Mouse (Mus musculus) spleen, embryonic (tissue): ENCODE data around the gene Ankrd12.
"Not testable (repeated sequence)": the region's sequence is repeated elsewhere in the genome, so short reads cannot be mapped to it uniquely, and the experiment has no call there.

Experiments used
- CTCF ChIA-PET: fragments of 350-600 bp; sonication (Branson Sonifier 250); formaldehyde crosslinking; loops from one replicate; lab custom pipeline; 2022; lab: Charles Lee

Ankrd12 gene

DNA sequence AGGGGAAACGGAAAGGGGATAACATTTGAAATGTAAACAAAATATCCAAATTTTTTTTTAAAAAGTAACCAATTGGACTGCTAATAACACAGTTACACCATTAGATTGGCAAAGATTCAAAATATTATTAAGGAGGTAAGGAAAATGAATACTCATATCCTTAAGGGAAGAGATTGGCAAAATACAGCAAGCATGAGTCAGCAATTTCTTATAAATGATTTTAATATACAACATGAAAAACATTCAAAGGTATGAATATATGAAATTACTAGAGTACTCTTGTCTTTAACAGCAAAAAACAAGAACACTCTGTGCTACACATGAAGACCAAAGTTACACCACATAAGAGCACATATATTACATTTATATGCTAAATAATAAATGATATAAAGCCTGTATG is 8.1 kb upstream of the Ankrd12 start:
- CTCF ChIA-PET: no interaction called here

DNA sequence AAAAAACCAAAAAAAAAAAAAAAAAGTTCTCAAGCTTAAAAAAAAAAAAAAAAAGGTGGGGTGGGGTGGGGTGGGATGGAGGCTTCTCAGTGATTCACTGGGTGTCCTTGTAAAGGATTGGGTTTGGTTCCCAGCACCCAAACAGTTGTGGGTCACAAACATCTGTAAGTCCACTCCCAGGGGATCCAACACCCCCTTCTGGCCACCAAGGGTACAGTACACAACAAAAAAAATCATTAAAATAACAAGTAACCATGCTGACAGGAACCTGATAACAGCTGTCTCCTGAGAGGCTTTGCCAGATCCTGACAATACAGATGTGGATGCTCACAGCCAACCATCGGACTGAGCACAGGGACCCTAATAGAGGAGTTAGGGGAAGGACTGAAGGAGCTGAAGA is 7.6 kb upstream of the Ankrd12 start:
- CTCF ChIA-PET: no interaction called here

DNA sequence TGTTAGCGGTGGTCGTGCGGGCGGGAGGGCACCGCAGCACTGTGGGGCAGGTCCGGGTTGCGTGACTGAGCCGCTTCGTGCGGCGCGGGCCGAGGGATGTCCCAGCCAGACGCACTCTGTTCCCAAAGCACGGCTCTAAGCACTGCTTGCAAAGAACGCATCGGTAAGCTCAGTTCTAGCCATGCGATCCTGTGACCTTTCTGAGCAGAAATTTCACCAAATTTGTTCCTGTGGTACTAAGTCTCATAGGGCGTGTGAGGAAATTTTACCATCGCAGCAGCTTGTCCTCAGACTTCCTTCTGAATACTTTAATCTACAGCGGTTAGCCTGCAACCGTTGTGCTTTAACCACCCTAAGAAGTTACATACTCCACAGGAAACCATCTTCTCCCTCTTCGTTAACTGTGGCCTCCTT is 555 bp upstream of the Ankrd12 start:
- CTCF ChIA-PET: no interaction called here

DNA sequence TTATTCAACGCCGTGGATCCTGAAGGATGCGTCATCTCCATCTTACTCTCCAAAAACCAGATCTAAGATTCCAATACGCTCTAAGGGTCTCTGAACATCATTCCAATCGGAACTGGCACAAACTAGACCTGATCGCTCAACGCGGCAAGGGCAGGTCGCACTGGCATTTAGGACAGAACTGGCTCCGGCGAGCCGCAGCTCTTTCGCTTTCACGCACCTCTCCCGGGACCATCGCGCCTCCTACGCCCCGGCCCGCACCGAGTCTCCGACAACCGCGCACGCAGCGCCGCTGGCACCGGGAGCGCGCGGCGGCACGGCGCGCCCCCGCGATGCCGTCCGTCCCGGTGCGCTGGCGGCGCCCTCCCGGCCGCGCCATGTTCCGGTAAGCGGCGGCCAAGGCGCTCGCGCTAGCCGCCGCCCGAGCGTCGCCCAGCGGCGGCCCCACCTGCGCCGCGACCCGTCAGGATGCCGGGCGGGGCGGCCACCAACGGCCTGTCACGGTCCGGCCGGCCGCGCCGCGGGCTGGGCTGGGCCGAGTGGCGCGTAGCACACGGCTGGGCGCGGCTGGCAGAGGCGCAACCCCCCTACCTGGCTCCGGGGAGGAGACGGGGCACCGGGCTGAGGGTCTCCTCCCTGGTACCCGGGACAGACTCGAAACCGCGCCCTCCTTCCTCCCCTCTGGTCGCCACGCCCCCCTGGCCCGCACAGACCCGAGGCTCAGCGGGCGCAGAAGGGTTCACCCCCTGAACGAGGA is 538 bp downstream of the Ankrd12 start:
- CTCF ChIA-PET: interaction anchor here (0.6 kb wide), 2 partner anchors 18 to 145 kb away, joined by 3 to 7 read pairs; no protein-coding TSS in a partner anchor

DNA sequence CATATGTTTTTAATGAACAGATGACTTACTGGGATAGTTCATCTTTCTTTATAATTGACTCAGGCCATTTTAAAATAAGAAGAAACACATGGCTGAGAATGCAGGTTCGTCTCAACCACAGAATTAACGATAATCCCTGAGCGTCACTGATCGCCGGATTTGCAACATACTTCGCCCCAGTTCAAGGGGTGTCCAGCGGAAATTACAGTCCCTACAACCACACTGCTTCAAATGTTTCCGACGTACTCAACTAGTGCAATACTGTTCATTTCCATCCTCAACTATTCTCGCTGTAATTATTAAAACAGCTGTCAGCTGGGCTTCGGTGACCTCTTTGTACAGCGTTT is 1.1 kb downstream of the Ankrd12 start:
- CTCF ChIA-PET: interaction anchor here (0.6 kb wide), 1 partner anchor 17 kb away, joined by 3 read pairs; no protein-coding TSS in a partner anchor

DNA sequence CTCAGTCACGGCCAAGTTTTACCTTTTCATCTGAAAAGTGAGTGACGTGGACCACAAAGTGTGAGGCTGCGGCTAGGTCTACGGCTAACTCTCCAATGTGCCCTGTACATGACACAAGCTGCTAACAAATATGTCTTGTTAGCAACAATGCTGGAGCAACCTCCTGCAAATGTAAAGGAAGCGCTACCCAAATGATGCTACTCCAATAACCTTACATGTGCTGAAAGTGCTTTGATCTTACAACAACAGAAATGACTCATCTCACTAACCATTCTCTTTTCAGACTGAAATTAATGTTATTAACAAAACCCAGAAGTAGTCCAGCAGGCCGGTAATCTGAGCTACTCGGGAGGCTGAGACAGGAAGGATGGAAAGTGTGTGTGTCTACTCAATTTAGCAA is 2.9 kb downstream of the Ankrd12 start:
- CTCF ChIA-PET: no interaction called here

DNA sequence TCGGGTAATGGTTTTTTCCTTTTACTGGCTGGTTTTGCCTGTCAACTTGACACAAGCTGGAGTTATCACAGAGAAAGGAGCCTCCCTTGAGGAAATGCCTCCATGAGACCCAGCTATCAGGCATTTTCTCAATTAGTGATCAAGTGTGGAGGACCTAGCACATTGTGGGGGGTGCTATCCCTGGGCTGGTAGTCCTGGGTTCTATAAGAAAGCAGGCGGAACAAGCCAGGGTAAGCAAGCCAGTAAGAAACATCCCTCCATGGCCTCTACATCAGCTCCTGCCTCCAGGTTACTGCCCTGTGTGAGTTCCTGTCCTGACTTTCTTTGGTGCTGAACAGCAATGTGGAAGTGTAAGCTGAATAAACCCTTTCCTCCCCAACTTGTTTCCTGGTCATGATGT is 7.9 kb downstream of the Ankrd12 start:
- CTCF ChIA-PET: not testable (repeated sequence)

- CTCF ChIA-PET: no interaction called here
Observed at GRCm38 (mm10) chr17:66065115-66065514, 11.8 kb downstream of the Ankrd12 start.

DNA sequence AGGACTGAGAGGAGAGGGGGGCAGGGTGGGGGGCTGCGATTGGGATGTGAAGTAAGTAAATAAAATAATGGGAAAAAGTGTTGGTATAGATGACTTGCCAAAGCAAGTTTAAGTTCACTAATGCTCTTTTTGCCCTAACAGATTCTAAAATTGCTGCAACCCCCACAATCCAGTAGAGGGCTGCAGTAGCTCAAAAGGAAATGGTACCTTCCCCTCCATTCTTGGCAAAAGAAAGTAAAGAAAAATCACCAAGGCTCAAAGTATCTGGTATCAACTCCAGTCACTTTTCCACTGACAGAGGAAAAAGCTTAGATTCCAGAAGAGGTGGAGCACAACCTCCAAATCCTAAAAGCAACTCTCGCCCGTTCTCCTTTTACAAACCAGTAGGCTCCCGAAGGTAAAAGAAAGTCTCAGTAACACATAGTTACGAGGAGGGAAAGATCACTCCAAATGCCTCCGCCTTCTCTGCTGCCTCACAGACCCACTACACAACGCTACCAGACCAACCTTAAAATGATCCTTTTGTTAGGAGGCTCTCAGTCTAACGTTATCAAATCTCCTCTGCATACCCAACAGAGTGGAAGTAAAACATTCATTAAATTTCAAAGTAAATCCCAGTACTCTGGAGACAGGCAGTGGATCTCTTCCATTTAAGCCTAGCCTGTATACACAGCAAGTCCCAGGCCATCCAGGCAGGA is 15.5 kb downstream of the Ankrd12 start:
- CTCF ChIA-PET: interaction anchor here (0.7 kb wide), 1 partner anchor 242 kb away, joined by 3 read pairs; no protein-coding TSS in a partner anchor

DNA sequence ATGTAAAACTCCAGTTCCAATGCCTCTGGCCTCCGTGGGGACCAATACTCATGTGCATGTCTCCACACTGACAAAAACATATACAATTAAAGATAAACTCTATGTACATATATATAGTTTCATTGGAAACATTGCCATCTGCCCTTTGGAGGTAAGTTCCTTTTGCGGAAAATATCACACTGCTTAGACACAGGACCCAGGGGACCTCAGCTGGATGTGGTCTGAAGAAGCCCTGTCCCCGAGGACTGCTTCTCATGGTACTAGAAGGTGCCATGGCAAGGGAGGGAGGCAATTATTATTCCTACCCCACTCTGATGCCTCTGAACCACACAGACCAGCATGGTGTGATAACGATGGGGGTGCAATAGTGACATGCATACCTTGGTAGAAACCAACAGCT is 18.7 kb downstream of the Ankrd12 start:
- CTCF ChIA-PET: interaction anchor here (0.5 to 0.7 kb wide), 4 partner anchors 14 to 59 kb away, joined by 3 to 5 read pairs (median 4); no protein-coding TSS in a partner anchor

DNA sequence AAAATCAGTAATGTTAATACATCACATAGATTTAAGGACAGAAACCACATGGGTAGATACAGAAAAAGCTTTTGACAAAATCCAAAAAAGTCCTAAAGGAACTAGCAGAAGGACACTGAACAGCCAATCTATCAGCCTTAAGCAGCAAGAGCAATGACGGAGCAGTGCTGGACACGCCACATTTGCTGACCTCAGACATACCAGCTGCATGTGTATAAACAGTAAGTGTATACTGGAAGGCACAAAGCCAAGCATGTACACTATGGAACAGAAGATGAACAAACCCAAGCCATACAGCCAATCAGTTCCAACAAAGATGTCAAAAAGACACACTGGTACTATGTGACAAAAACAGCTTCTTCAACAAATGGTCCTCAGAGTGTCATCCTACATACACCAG is 19.7 kb downstream of the Ankrd12 start:
- CTCF ChIA-PET: no interaction called here

- CTCF ChIA-PET: no interaction called here
Observed at GRCm38 (mm10) chr17:66053349-66053748, 23.5 kb downstream of the Ankrd12 start.

DNA sequence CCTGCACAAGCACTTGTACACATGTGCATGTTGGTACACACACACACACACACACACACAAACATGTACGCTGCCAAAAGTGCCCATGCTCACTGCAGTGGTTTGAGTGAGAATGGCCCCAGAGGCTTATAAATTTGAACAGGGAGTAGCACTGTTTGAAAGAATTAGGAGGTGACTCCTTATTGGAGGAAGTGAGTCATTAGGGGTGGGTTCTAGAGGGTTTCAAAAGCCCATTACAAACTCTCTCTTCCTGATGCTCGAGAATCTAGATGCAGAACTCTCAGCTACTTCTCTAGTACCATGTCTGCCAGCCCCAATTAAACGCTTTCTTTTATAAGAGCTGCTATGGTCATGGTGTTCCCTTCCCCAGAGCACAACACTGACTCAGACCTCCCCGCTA is 28.1 kb downstream of the Ankrd12 start:
- CTCF ChIA-PET: no interaction called here

DNA sequence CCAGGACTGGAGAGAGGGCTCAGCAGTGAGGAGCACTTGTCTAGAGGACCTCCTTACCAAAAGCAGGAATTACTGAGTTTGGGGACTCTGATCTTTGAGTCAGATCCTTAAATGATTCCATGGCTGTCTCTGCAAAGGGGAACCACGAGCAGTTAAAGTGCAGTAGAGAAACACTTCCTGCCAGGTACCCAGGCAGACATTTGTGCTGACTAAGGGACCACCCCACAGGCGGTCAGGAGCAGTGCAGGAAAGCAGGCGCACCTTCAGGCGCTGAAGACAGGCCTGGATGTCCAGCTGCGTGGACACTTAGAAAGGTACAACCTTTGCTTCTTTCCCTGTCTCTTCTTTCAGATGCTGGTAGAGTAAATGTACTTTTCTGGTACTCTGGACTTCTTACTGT is 28.7 kb downstream of the Ankrd12 start:
- CTCF ChIA-PET: interaction anchor here (0.5 kb wide), 1 partner anchor 18 kb away, joined by 3 read pairs; no protein-coding TSS in a partner anchor

DNA sequence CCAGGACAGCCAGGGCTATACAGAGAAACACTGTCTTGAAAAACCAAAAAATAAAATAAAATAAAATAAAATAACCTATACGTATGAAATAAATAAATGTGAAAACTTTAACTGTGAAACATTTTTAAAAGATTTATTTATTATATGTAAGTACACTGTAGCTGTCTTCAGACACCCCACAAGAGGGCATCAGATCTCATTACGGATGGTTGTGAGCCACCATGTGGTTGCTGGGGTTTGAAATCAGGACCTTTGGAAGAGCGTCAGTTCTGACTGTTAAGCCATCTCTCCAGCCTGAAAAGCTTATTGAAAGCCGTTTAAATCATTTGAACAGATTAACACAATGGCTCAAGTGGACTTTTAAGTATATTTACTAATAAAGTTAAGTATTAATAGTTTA is 33.2 kb downstream of the Ankrd12 start:
- CTCF ChIA-PET: interaction anchor here (0.6 kb wide), 2 partner anchors 52 to 178 kb away, joined by 3 to 9 read pairs; no protein-coding TSS in a partner anchor

GRCm38 (mm10) chr17:66041020-66041419 is 35.9 kb downstream of the Ankrd12 start:
- CTCF ChIA-PET: no interaction called here

- CTCF ChIA-PET: no interaction called here
Observed at GRCm38 (mm10) chr17:66033239-66033638, 43.6 kb downstream of the Ankrd12 start.

DNA sequence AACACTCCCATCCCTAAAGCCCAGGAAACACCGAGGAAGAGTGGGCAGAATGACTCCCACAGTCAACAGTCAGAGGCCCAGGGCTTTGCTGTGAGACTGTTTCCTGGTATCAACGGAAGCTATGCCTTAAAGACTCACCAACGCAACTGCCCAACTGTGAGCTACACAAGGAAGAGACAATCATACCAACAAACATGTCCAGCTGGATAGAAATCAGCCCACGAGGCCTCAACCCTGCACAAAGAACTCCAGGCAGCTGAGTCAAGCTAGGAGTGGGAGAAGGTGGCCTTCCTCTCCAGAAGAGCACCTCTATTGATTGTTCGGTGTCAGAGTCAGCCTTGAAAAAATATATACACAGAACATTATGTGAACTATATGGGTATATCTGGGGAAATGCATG is 44.9 kb downstream of the Ankrd12 start:
- CTCF ChIA-PET: no interaction called here

GRCm38 (mm10) chr17:66024211-66024610 is 52.7 kb downstream of the Ankrd12 start:
- CTCF ChIA-PET: no interaction called here

DNA sequence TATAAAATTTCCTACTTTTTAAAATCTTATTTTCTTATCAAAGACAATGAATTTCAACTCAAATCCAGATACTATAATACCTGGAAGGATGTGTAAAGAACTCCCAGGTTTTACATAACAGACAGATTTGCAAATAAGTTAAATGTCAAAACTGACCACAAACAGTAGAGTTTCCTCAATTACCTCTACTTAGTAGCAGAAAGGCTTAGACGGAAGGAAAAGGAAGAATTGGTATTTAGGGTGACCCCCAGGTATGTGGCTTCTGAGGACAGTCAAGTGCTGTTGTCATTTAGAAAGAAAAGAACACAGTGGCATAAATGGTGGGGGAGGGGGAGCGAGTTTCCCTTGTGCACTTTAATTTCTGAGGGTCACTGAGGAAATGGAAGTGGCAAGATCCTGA is 65.1 kb downstream of the Ankrd12 start:
- CTCF ChIA-PET: no interaction called here

DNA sequence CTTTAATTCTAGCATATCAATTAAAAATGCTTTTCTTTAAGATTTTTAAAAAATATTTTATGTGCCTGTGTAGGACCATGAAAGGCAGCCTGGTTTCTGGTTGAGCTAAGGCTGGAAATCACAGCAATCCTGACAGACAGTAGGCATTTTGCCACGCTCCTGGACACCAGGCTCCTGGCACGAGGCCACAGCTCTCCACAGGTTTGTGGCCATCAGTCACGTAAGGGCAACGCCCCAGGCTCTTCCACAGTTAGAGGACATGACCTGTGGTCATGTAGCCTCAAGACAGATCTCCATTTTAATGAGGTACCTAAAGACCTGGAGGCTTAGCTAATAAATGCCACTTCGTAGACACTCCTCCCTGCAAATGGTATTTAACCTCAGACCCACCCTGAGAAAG is 69.0 kb downstream of the Ankrd12 start:
- CTCF ChIA-PET: no interaction called here

- CTCF ChIA-PET: no interaction called here
Observed at GRCm38 (mm10) chr17:66007473-66007872, 69.4 kb downstream of the Ankrd12 start.
